Mouse (Mus musculus) C2C12 (cell line): ENCODE data around the gene Lifr.

Source experiments
- CEBPB ChIP-seq: IDR thresholded peaks from one replicate; pipeline ENCODE4 v1.6.1; 2011; ENCODE audit warnings: low read depth, mild to moderate bottlenecking, control low read depth, moderate library complexity
- CTCF ChIP-seq: IDR thresholded peaks from one replicate; pipeline ENCODE4 v1.5.1; 2011; ENCODE audit not compliant: control insufficient read depth, insufficient read depth, insufficient read length
- FOSL1 ChIP-seq: IDR thresholded peaks from one replicate; pipeline ENCODE4 v1.8.0; 2011; ENCODE audit warnings: mild to moderate bottlenecking, low read length; ENCODE audit not compliant: poor library complexity, insufficient read depth, severe bottlenecking
- MAX ChIP-seq: IDR thresholded peaks from one replicate; pipeline ENCODE4 v1.6.1; 2011; ENCODE audit warnings: mild to moderate bottlenecking, control low read depth
- MYOD1 ChIP-seq: IDR thresholded peaks from one replicate; pipeline ENCODE4 v1.6.1; 2011; ENCODE audit warnings: low read depth; ENCODE audit not compliant: control insufficient read depth, insufficient read length
- MYOG ChIP-seq: IDR thresholded peaks from one replicate; pipeline ENCODE4 v1.6.1; 2011; ENCODE audit not compliant: control insufficient read depth, insufficient read length; ENCODE audit errors: extremely low read depth
- USF1 ChIP-seq: IDR thresholded peaks from one replicate; pipeline ENCODE4 v1.6.1; 2011; ENCODE audit warnings: low read depth, mild to moderate bottlenecking, control low read depth, moderate library complexity

DNA sequence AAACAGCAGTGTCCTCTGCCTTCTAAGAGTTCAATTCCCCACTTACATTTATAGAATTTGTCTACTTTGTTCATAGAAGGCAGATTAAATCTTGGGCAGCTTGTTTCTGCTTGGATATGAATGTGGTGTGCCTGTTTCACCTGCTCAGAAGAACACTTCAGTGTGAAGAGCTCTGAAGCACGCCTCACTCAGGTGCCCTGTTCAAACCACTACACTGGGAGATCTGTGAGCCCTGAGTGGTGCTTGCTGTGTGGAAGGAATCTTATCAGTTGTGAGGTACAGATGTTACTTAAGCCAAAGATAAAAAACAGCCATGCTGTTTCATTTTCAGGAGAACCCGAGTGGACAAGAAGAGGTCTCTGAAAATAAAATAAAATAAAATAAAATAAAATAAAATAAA, 38.7 kb upstream of the Lifr start:
- no peak for TF ChIP-seq CTCF
- TF ChIP-seq MAX = no peak
- no peak for TF ChIP-seq MYOD1
- TF ChIP-seq CEBPB = no peak
- TF ChIP-seq FOSL1 = no peak
- no peak for TF ChIP-seq USF1
- no peak for TF ChIP-seq MYOG
